11 mouse cellular contexts compared by ENCODE assay signal in genomic region chr7:28790066-28790806, GRCm38 (mm10). TPM values are rescaled to one million over a fixed set of nuclear protein-coding genes. Genes with fewer than 3 reads are reported as not detected.
DNase-seq lines count a peak whose midpoint lies in the region; ATAC-seq and TF ChIP-seq lines count a peak whose summit lies in the region.
"Had no signal": no experiment of that assay in that cellular context is flagged by ENCODE, and none has a peak within 500 bp of the region (broad histone marks: within the 10 kb centered on the region; RNA-seq: fewer than 3 reads in every experiment).

No protein-coding gene starts in this region.

- peak; percentile 34 for TF ChIP-seq CTCF in heart, adult 2 months (IDR thresholded peaks at IDR 0.05)
- TF ChIP-seq CTCF in ES-Bruce4 (IDR thresholded peaks at IDR 0.05; ENCODE audit: low read depth, low read length), result peak; percentile 63
- TF ChIP-seq CTCF in liver, adult 2 months (IDR thresholded peaks at IDR 0.05; ENCODE audit: low read depth, low read length), result peak; percentile 12; the same call in 1 of the 2 replicates

- H3K4me1 ChIP-seq in heart, adult 2 months (ENCODE audit: control insufficient read depth, insufficient read depth, low read length), result peaks cover 3% of the 10 kb centered on the region; the same call in 1 of the 2 replicates
- H3K4me1 ChIP-seq in ES-Bruce4 (ENCODE audit: control insufficient read depth, insufficient read depth, low read length), result peaks cover 5% of the 10 kb centered on the region
- no peaks in the 10 kb centered on the region for H3K4me1 ChIP-seq in hindbrain, embryonic 16.5 days (ENCODE audit: control insufficient read depth, insufficient read depth, low read depth, low read length)
- no peaks in the 10 kb centered on the region for H3K4me1 ChIP-seq in liver, adult 2 months (ENCODE audit: control insufficient read depth, insufficient read depth, low read length)

- intact Hi-C loops in heart, adult 2 months (cut with DNase I), result no loop called here
- intact Hi-C loops in heart, postnatal 36 days (cut with DNase I), result loop anchor here (10.0 kb wide), 1 partner anchor 445 kb away; the partner anchor contains the start of genes Kcnk6 and Yif1b

- TF ChIP-seq POLR2A in heart, adult 2 months (IDR thresholded peaks at IDR 0.05; ENCODE audit: insufficient read depth, low read depth, low read length), result no peak
- no peak for TF ChIP-seq POLR2A in ES-Bruce4 (IDR thresholded peaks at IDR 0.05; ENCODE audit: insufficient read depth, low read length)
- TF ChIP-seq POLR2A in liver, adult 2 months (IDR thresholded peaks at IDR 0.05; ENCODE audit: extremely low read depth, insufficient read depth, low read length), result no peak

- no peaks in the 10 kb centered on the region for H3K79me2 ChIP-seq in heart, adult 2 months (replicated peaks; ENCODE audit: control insufficient read depth, insufficient read depth, low read length)
- H3K79me2 ChIP-seq in liver, adult 2 months (ENCODE audit: control insufficient read depth, insufficient read depth, low read length), result no peaks in the 10 kb centered on the region

- no peak overlapping the region for H3K4me3 ChIP-seq in heart, adult 2 months
- no peak overlapping the region for H3K4me3 ChIP-seq in ES-Bruce4 (ENCODE audit: low read depth, low read length)
- no peak overlapping the region for H3K4me3 ChIP-seq in hindbrain, embryonic 16.5 days (ENCODE audit: low read length)
- H3K4me3 ChIP-seq in liver, adult 2 months (ENCODE audit: insufficient read depth, low read depth, low read length), result no peak overlapping the region
- H3K4me3 ChIP-seq: heart, embryonic 15.5 days had no signal

- WGBS in heart, adult 2 months, result 70% methylated on average over 8 of the region's 8 CpGs
- WGBS in hindbrain, embryonic 16.5 days, result 50% methylated on average over 8 of the region's 8 CpGs
- 76% methylated on average over 8 of the region's 8 CpGs for WGBS in liver, adult 2 months

- H3K27me3 ChIP-seq in heart, adult 2 months (ENCODE audit: control insufficient read depth, insufficient read depth, low read length), result no peaks in the 10 kb centered on the region
- H3K27me3 ChIP-seq in ES-Bruce4 (ENCODE audit: control insufficient read depth, insufficient read depth, low read length, poor library complexity, severe bottlenecking), result no peaks in the 10 kb centered on the region
- no peaks in the 10 kb centered on the region for H3K27me3 ChIP-seq in hindbrain, embryonic 16.5 days (replicated peaks; ENCODE audit: control insufficient read depth, insufficient read depth, low read length)
- H3K27me3 ChIP-seq in liver, adult 2 months (ENCODE audit: control insufficient read depth, insufficient read depth, low read length), result no peaks in the 10 kb centered on the region
- H3K27me3 ChIP-seq: heart, embryonic 15.5 days had no signal

- H3K36me3 ChIP-seq in heart, adult 2 months (ENCODE audit: control insufficient read depth, insufficient read depth, low read length), result no peaks in the 10 kb centered on the region
- no peaks in the 10 kb centered on the region for H3K36me3 ChIP-seq in ES-Bruce4 (ENCODE audit: control insufficient read depth, insufficient read depth, low read length, poor library complexity, severe bottlenecking)
- H3K36me3 ChIP-seq in hindbrain, embryonic 16.5 days (ENCODE audit: control insufficient read depth, insufficient read depth, low read length), result peaks cover 3% of the 10 kb centered on the region
- H3K36me3 ChIP-seq in liver, adult 2 months (ENCODE audit: control insufficient read depth, insufficient read depth, low read length), result no peaks in the 10 kb centered on the region; the same call in 1 of the 2 replicates

- H3K9ac ChIP-seq in heart, adult 2 months (ENCODE audit: low read depth, low read length), result no peak overlapping the region
- no peak overlapping the region for H3K9ac ChIP-seq in ES-Bruce4 (ENCODE audit: low read depth, poor library complexity, severe bottlenecking)
- no peak overlapping the region for H3K9ac ChIP-seq in hindbrain, embryonic 16.5 days (ENCODE audit: low read depth, low read length)
- no peak overlapping the region for H3K9ac ChIP-seq in liver, adult 2 months (ENCODE audit: low read depth, low read length)
- H3K9ac ChIP-seq: heart, embryonic 15.5 days had no signal

- H3K27ac ChIP-seq in heart, adult 2 months, result no peak overlapping the region
- 0 out of 2 replicates have a peak overlapping the region, but pooled peaks have one; percentile 19 for H3K27ac ChIP-seq in ES-Bruce4 (ENCODE audit: insufficient read depth, low read length)
- no peak overlapping the region for H3K27ac ChIP-seq in hindbrain, embryonic 16.5 days (ENCODE audit: low read depth, low read length)
- H3K27ac ChIP-seq in liver, adult 2 months (replicated peaks; ENCODE audit: insufficient read depth, low read depth, low read length), result no peak overlapping the region
- H3K27ac ChIP-seq: heart, embryonic 15.5 days had no signal

- no peak for DNase-seq in heart, adult 2 months
- DNase-seq in heart, postnatal 36 days, result no peak
- DNase-seq in liver, adult 2 months (ENCODE audit: extremely low read depth, low read depth, low spot score), result no peak
- DNase-seq in urinary bladder, postnatal 25 days (ENCODE audit: low spot score), result no peak
- no peak for DNase-seq in urinary bladder, adult 2 months (ENCODE audit: low spot score)
- DNase-seq in adrenal gland, postnatal 4 days (ENCODE audit: low spot score in 2 of 2), result no peak

- no peak for TF ChIP-seq EP300 in heart, adult 2 months (IDR thresholded peaks at IDR 0.05; ENCODE audit: insufficient read depth, low read depth, low read length)
- peak; percentile 75 for TF ChIP-seq EP300 in ES-Bruce4 (IDR thresholded peaks at IDR 0.05; ENCODE audit: insufficient read depth, low read depth, low read length)

- H3K4me2 ChIP-seq in hindbrain, embryonic 16.5 days (ENCODE audit: low read length), result no peak overlapping the region
- H3K4me2 ChIP-seq: heart, embryonic 15.5 days had no signal

- no peaks in the 10 kb centered on the region for H3K9me3 ChIP-seq in ES-Bruce4 (replicated peaks; ENCODE audit: control insufficient read depth, insufficient read depth, low read length, poor library complexity, severe bottlenecking)
- H3K9me3 ChIP-seq in hindbrain, embryonic 16.5 days (ENCODE audit: control insufficient read depth, low read length), result no peaks in the 10 kb centered on the region
- H3K9me3 ChIP-seq: heart, embryonic 15.5 days had no signal

- ATAC-seq in hindbrain, embryonic 16.5 days, result peak; percentile 65; the same call in 1 of the 2 replicates

RNA-seq across cellular contexts. Expression of gene Rinl, which starts 1.5 kb away (rescaled TPM):
- 1 to 10 TPM; 1.3 to 2.0 TPM for total RNA-seq in heart, adult 2 months (2021)
- polyA plus RNA-seq in heart, adult 2 months (2012; rRNA removed), result 3.2 and 3.3 TPM in 2 replicates
- 1 to 10 TPM; 1.8 to 1.9 TPM for total RNA-seq in heart, postnatal 36 days (2021)
- polyA plus RNA-seq in ES-Bruce4 (2011; ENCODE audit: insufficient read depth, insufficient read length, low read depth, missing spikeins), result 24.6 and 28.0 TPM in 2 replicates
- polyA plus RNA-seq in hindbrain, embryonic 16.5 days (2015; fragmentation: Nextera tagmentation; extraction: Ambion mirVana), result 2.8 and 2.9 TPM in 2 replicates
- total RNA-seq in liver, adult 2 months (2014; rRNA removed), result 1.4 TPM in 2 replicates
- 1.2 and 1.8 TPM in 2 replicates for polyA plus RNA-seq in liver, adult 2 months (2012; rRNA removed)
- polyA plus RNA-seq in urinary bladder, adult 2 months (2012; rRNA removed), result 2.6 and 4.1 TPM in 2 replicates
- 1 to 10 TPM; 2.2 to 4.2 TPM for total RNA-seq in adrenal gland, postnatal 4 days (2021)

RNA-seq across cellular contexts. Expression of gene Hnrnpl, which starts 18.1 kb away (rescaled TPM):
- total RNA-seq in heart, adult 2 months (2021), result 100 to 1,000 TPM; 192 to 206 TPM
- polyA plus RNA-seq in heart, adult 2 months (2012; rRNA removed), result 208 and 348 TPM in 2 replicates
- total RNA-seq in heart, postnatal 36 days (2021), result 100 to 1,000 TPM; 240 to 277 TPM
- polyA plus RNA-seq in ES-Bruce4 (2011; ENCODE audit: insufficient read depth, insufficient read length, low read depth, missing spikeins), result 633 and 662 TPM in 2 replicates
- polyA plus RNA-seq in hindbrain, embryonic 16.5 days (2015; fragmentation: Nextera tagmentation; extraction: Ambion mirVana), result 117 and 127 TPM in 2 replicates
- total RNA-seq in liver, adult 2 months (2014; rRNA removed), result 90.1 and 109 TPM in 2 replicates
- 81.6 and 109 TPM in 2 replicates for polyA plus RNA-seq in liver, adult 2 months (2012; rRNA removed)
- polyA plus RNA-seq in urinary bladder, adult 2 months (2012; rRNA removed), result 325 and 346 TPM in 2 replicates
- total RNA-seq in adrenal gland, postnatal 4 days (2021), result 100 to 1,000 TPM; 722 to 725 TPM

RNA-seq across cellular contexts. Expression of gene Nfkbib, which starts 22.9 kb away (rescaled TPM):
- 10 to 100 TPM; 25.1 to 31.6 TPM for total RNA-seq in heart, adult 2 months (2021)
- 18.7 and 27.8 TPM in 2 replicates for polyA plus RNA-seq in heart, adult 2 months (2012; rRNA removed)
- 10 to 100 TPM; 25.4 to 27.0 TPM for total RNA-seq in heart, postnatal 36 days (2021)
- polyA plus RNA-seq in ES-Bruce4 (2011; ENCODE audit: insufficient read depth, insufficient read length, low read depth, missing spikeins), result 23.8 and 27.9 TPM in 2 replicates
- 70.2 and 72.2 TPM in 2 replicates for polyA plus RNA-seq in hindbrain, embryonic 16.5 days (2015; fragmentation: Nextera tagmentation; extraction: Ambion mirVana)
- 6.1 and 7.3 TPM in 2 replicates for total RNA-seq in liver, adult 2 months (2014; rRNA removed)
- 39.9 and 46.3 TPM in 2 replicates for polyA plus RNA-seq in liver, adult 2 months (2012; rRNA removed)
- polyA plus RNA-seq in urinary bladder, adult 2 months (2012; rRNA removed), result 16.4 and 18.6 TPM in 2 replicates
- total RNA-seq in adrenal gland, postnatal 4 days (2021), result 10 to 100 TPM; 24.6 to 27.3 TPM

RNA-seq across cellular contexts. Expression of gene Sirt2, which starts 23.7 kb away (rescaled TPM):
- 10 to 100 TPM; 78.8 to 92.3 TPM for total RNA-seq in heart, adult 2 months (2021)
- 82.9 and 103 TPM in 2 replicates for polyA plus RNA-seq in heart, adult 2 months (2012; rRNA removed)
- total RNA-seq in heart, postnatal 36 days (2021), result 10 to 100 TPM; 85.1 to 87.0 TPM
- 28.1 and 30.5 TPM in 2 replicates for polyA plus RNA-seq in ES-Bruce4 (2011; ENCODE audit: insufficient read depth, insufficient read length, low read depth, missing spikeins)
- 128 and 130 TPM in 2 replicates for polyA plus RNA-seq in hindbrain, embryonic 16.5 days (2015; fragmentation: Nextera tagmentation; extraction: Ambion mirVana)
- 15.1 and 21.4 TPM in 2 replicates for total RNA-seq in liver, adult 2 months (2014; rRNA removed)
- polyA plus RNA-seq in liver, adult 2 months (2012; rRNA removed), result 52.9 and 56.7 TPM in 2 replicates
- polyA plus RNA-seq in urinary bladder, adult 2 months (2012; rRNA removed), result 84.7 and 100 TPM in 2 replicates
- total RNA-seq in adrenal gland, postnatal 4 days (2021), result 10 to 100 TPM; 62.8 to 66.2 TPM

RNA-seq across cellular contexts. Expression of gene Ccer2, which starts 34.3 kb away (rescaled TPM):
- total RNA-seq in heart, adult 2 months (2021), result not detected
- not detected in 2 replicates for polyA plus RNA-seq in heart, adult 2 months (2012; rRNA removed)
- not detected for total RNA-seq in heart, postnatal 36 days (2021)
- not detected in 2 replicates for polyA plus RNA-seq in ES-Bruce4 (2011; ENCODE audit: insufficient read depth, insufficient read length, low read depth, missing spikeins)
- polyA plus RNA-seq in hindbrain, embryonic 16.5 days (2015; fragmentation: Nextera tagmentation; extraction: Ambion mirVana), result 0.72 and 1.1 TPM in 2 replicates
- total RNA-seq in liver, adult 2 months (2014; rRNA removed), result not detected in 2 replicates
- polyA plus RNA-seq in liver, adult 2 months (2012; rRNA removed), result not detected in 2 replicates
- polyA plus RNA-seq in urinary bladder, adult 2 months (2012; rRNA removed), result 0.06 TPM in 1 of 2 replicates, not detected in the other
- not detected for total RNA-seq in adrenal gland, postnatal 4 days (2021)
- polyA plus RNA-seq: C2C12; heart, embryonic 15.5 days; testis, adult 2 months had no signal

Comparison
In these comparisons a context has a peak if more than half of its experiments do, and no peak if none do; other contexts are left out.
1. CTCF ChIP-seq: peak in every context shown above with its lines; median percentile 63 in ES-Bruce4; 34 in heart, adult 2 months; 12 in liver, adult 2 months.